Mouse (Mus musculus) intestine, embryonic 14.5 days (tissue): ENCODE data around the gene Iqcc. TPM values are rescaled to one million over a fixed set of nuclear protein-coding genes. Genes with fewer than 3 reads are reported as not detected.

Source experiments
- ATAC-seq: fragments of 200-750 bp; cut with Nextera tagmentation; replicated peaks from 2 replicates; pipeline ENCODE4 v1.8.0; 2017; ENCODE audit warnings: low read depth, moderate number of reproducible peaks, moderate TSS enrichment, moderate library complexity; ENCODE audit not compliant: low FRiP score, low TSS enrichment
- DNase-seq: peaks from one replicate; pipeline ENCODE4 v3.0.0-alpha.2; 2018; ENCODE audit warnings: low spot score
- H3K27ac ChIP-seq: fragments of 300-500 bp; sonication (generic); 2 replicates; pipeline ENCODE4 v1.5.1; 2014; ENCODE audit warnings: low read depth, mild to moderate bottlenecking, control low read depth
- H3K27me3 ChIP-seq: fragments of 300-500 bp; sonication (generic); replicated peaks from 2 replicates; pipeline ENCODE4 v1.6.1; 2014; ENCODE audit warnings: low read length, control low read depth; ENCODE audit not compliant: control insufficient read depth, insufficient read depth
- H3K36me3 ChIP-seq: fragments of 300-500 bp; sonication (generic); 2 replicates; pipeline ENCODE4 v1.6.1; 2014; ENCODE audit warnings: low read length, control low read depth; ENCODE audit not compliant: control insufficient read depth, insufficient read depth
- H3K4me1 ChIP-seq: fragments of 300-500 bp; sonication (generic); replicated peaks from 2 replicates; pipeline ENCODE4 v1.6.1; 2014; ENCODE audit warnings: low read length, control low read depth, mixed read lengths; ENCODE audit not compliant: control insufficient read depth, insufficient read depth
- H3K4me2 ChIP-seq: fragments of 300-500 bp; sonication (generic); 2 replicates; pipeline ENCODE4 v1.6.1; 2014; ENCODE audit warnings: low read length
- H3K4me3 ChIP-seq: fragments of 300-500 bp; sonication (generic); 2 replicates; pipeline ENCODE4 v1.5.1; 2014; ENCODE audit warnings: low read depth, low read length, control low read depth, mixed read lengths
- H3K9ac ChIP-seq: fragments of 300-500 bp; sonication (generic); 2 replicates; pipeline ENCODE4 v1.6.1; 2014; ENCODE audit warnings: mild to moderate bottlenecking, low read length
- H3K9me3 ChIP-seq: fragments of 300-500 bp; sonication (generic); 2 replicates; pipeline ENCODE4 v1.6.1; 2016; ENCODE audit warnings: low read length, control low read depth; ENCODE audit not compliant: control insufficient read depth
- WGBS: fragments of 180-500 bp; shearing (Covaris S2); extraction: QIAGEN DNeasy Blood & Tissue Kit; methylation state at CpG from one replicate; pipeline ENCODE4 v1.1.7; 2014; 5-methylcytosine and 5-hydroxymethylcytosine counted together
- polyA plus RNA-seq: library from polyadenylated mRNA; unstranded; fragments of >200 nt; fragmentation: Nextera tagmentation; extraction: Ambion mirVana; gene quantifications from 2 replicates; pipeline ENCODE4 v1.2.1, GENCODE M21; 2014

Gene Iqcc
- polyA plus RNA-seq, 1 experiment from 2014 or later = 26.4 TPM

DNA sequence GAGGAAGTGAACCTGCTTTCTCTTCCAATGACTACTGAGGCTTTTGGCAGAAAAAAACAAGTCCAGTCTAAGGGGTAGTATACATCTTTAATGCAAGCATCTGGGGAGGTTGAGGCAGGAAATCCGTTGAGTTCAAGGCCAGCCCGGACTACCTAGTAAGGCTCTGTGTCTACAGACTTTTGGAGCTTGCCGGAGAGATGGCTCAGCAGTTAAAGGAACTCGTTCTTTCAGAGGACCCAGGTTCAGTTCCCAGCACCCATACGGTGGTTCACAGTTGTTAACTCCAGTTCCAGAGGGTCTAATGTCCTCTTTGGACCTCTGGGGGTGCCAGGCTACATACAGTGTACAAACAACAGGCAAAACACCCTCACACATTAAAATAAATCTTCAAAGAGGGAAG, 868 bp downstream of the Iqcc start:
- Histone ChIP-seq H3K4me3 (peak overlapping the region; percentile 77), H3K36me3 (peaks cover 19% of the 10 kb centered on the region), H3K4me2 (peak overlapping the region; percentile 87), H3K9ac (peak overlapping the region; percentile 83), H3K27ac (0 out of 2 replicates have a peak overlapping the region, but pooled peaks have one; percentile 71), H3K4me1 (peaks cover 13% of the 10 kb centered on the region), H3K27me3 (no peaks in the 10 kb centered on the region), H3K9me3 (no peaks in the 10 kb centered on the region)
- WGBS = 94% methylated on average over 5 of the region's 5 CpGs
- no peak for DNase-seq
- no peak for ATAC-seq

DNA sequence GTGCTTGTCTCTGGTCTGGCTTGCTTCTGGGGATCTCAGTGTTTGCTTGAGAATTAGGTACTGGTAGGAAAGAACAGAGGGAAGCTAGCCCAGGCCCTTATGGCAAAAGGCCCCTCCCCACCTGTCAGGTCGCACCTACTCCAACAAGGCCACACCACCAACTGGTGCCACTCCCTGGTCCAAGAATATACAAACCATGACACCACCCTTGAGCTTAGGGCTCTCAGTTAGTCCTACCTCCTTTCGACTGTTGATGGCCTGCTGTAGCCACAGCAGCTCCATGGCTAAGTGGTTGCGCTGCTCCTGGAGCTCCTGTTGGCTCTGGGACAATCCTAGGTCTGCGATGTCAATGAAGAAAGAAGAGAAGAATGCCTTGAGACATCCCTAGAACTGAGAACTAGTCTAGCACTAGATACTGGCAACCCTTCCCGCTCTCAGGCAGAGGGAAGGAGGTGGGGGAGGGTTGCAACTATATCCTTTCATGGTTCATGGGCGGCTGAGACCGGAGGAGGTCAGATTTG, 1.7 kb downstream of the Iqcc start:
- WGBS = 95% methylated on average over 7 of the region's 7 CpGs
- H3K27me3 ChIP-seq = no peaks in the 10 kb centered on the region
- H3K36me3 ChIP-seq = peaks cover 19% of the 10 kb centered on the region
- H3K4me3 ChIP-seq = no peak overlapping the region
- H3K9ac ChIP-seq = no peak overlapping the region
- H3K4me2 ChIP-seq = no peak overlapping the region
- DNase-seq (no peak), ATAC-seq (no peak)
- no peaks in the 10 kb centered on the region for H3K9me3 ChIP-seq
- H3K27ac ChIP-seq = no peak overlapping the region
- H3K4me1 ChIP-seq = peaks cover 6% of the 10 kb centered on the region

DNA sequence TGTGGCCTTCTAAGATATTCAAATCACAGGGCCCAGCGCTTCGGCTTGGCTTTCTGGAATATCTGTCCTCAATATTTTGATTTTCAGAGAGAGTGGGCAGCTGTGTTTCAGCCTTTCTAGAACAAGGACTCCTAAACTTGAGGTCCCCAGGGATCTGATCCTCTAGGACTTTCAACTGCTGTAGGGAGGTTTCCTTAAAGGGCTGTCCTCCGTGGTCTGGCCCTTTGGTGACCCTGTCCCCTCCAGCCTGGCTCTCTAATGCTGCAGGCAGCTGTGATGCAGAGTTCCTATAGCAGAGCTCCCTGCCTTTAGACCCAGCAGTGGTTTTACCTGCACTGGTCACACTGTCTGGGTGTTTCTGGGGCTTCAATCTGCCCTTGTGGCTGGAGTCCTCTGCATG, 2.3 kb downstream of the Iqcc start:
- Histone ChIP-seq H3K4me2 (no peak overlapping the region), H3K36me3 (peaks cover 19% of the 10 kb centered on the region), H3K4me3 (no peak overlapping the region), H3K9ac (no peak overlapping the region), H3K4me1 (peaks cover 6% of the 10 kb centered on the region), H3K9me3 (no peaks in the 10 kb centered on the region), H3K27me3 (no peaks in the 10 kb centered on the region), H3K27ac (no peak overlapping the region)
- WGBS = 96% methylated on average over 3 of the region's 3 CpGs
- DNase-seq (no peak), ATAC-seq (no peak)

DNA sequence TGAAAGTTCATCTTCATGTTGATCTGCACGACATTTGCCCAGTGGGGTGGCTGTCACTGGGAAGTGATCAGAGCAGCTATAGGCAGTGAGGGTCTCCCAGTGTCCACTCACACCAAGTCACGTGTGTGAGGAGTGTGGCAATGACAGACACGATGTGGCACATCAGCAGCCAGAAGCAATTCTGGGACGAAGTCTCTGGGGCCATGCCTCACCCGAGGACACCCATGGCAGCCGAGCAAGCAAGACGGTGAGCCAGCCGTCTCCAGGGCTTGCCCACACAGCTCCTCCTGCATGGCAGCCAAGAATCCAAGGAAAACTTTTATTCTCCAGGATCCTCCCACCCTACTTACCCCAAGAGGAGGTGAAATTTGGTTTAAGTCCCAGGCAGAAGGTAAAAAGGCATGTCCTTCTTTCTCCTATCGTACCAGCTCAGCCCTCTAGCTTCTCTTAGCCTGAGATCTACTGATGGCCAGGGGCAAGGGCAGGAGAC, 3.1 kb downstream of the Iqcc start:
- no peak overlapping the region for H3K4me2 ChIP-seq
- 90% methylated on average over 9 of the region's 9 CpGs for WGBS
- no peaks in the 10 kb centered on the region for H3K9me3 ChIP-seq
- DNase-seq (no peak), ATAC-seq (no peak)
- H3K36me3 ChIP-seq = peaks cover 19% of the 10 kb centered on the region
- H3K4me3 ChIP-seq = no peak overlapping the region
- no peak overlapping the region for H3K27ac ChIP-seq
- peaks cover 6% of the 10 kb centered on the region for H3K4me1 ChIP-seq
- no peak overlapping the region for H3K9ac ChIP-seq
- H3K27me3 ChIP-seq = no peaks in the 10 kb centered on the region

DNA sequence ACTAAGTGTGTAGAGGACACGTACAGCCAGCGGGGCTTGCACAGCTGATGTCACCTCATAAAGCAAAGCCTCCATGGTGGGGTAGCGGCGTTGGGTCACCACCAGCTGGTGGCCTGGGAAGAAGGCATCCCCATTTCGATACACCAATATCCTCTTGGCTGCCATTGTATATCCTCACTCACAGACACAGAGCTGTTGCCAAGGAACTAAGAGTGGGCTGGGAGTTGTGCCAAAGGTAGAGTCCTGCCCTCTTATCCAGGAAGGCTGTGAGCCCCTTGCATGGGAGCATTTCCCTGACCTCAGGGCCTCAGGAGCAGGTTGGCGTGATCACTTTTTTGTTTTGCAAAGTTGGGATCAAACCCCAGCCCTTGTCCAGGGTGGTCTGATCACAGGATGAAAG, 4.8 kb downstream of the Iqcc start, which contains the start of gene Dcdc2b:
Dcdc2b (minus strand) TSS at position 165 of the 400 bp plus-strand sequence.
- Histone ChIP-seq H3K4me2 (no peak within 1 kb of the TSS), H3K27ac (no peak within 1 kb of the TSS), H3K4me1 (peaks cover 6% of the 10 kb centered on the region), H3K36me3 (peaks cover 25% of the 10 kb centered on the region), H3K27me3 (no peaks in the 10 kb centered on the region), H3K9ac (no peak within 1 kb of the TSS), H3K4me3 (no peak within 1 kb of the TSS), H3K9me3 (no peaks in the 10 kb centered on the region)
- WGBS = 84% methylated on average over 6 of the region's 6 CpGs
- DNase-seq (no peak), ATAC-seq (no peak)

GRCm38 (mm10) chr4:129610472-129610871, 8.4 kb downstream of the Iqcc start:
- DNase-seq (no peak), ATAC-seq (no peak)
- H3K36me3 ChIP-seq = peaks cover 23% of the 10 kb centered on the region
- WGBS = 72% methylated on average over 4 of the region's 4 CpGs
- no peaks in the 10 kb centered on the region for H3K27me3 ChIP-seq
- no peaks in the 10 kb centered on the region for H3K4me1 ChIP-seq
- H3K4me2 ChIP-seq = no peak overlapping the region
- H3K9ac ChIP-seq = no peak overlapping the region
- no peak overlapping the region for H3K27ac ChIP-seq
- H3K4me3 ChIP-seq = no peak overlapping the region
- no peaks in the 10 kb centered on the region for H3K9me3 ChIP-seq

DNA sequence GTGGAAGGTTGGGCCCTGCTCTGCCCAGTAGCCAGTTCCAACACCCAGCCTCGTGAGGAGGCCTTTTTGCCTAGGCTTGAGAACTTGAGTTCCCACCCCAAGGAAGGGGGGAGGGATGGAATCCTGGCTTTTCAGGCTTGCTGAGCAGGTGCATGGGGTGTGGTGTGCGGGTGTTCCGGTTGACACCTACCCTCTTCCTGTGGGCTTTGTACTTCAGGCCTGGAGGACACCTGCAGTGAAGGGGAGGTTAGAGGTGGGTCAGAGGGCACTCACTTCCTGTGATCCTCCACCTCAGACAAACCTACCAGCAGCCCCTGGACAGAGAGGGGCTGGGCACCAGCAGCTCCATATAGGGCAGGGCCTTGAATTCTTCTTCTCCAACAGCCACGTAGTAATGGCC, 8.9 kb downstream of the Iqcc start:
- WGBS = 70% methylated on average over 4 of the region's 4 CpGs
- Histone ChIP-seq H3K4me2 (no peak overlapping the region), H3K27me3 (no peaks in the 10 kb centered on the region), H3K9ac (no peak overlapping the region), H3K36me3 (peaks cover 27% of the 10 kb centered on the region), H3K27ac (no peak overlapping the region), H3K4me1 (no peaks in the 10 kb centered on the region), H3K9me3 (no peaks in the 10 kb centered on the region), H3K4me3 (no peak overlapping the region)
- no peak for DNase-seq
- no peak for ATAC-seq

- Histone ChIP-seq H3K4me3 (no peak overlapping the region), H3K27ac (no peak overlapping the region), H3K4me2 (no peak overlapping the region), H3K27me3 (no peaks in the 10 kb centered on the region), H3K9me3 (no peaks in the 10 kb centered on the region), H3K4me1 (no peaks in the 10 kb centered on the region), H3K9ac (no peak overlapping the region), H3K36me3 (peaks cover 36% of the 10 kb centered on the region)
- ATAC-seq = no peak
- 84% methylated on average over 12 of the region's 12 CpGs for whole genome bisulfite sequencing
- no peak for DNase-seq
These were observed 9.7 kb downstream of the Iqcc start for GRCm38 (mm10) chr4:129609139-129609631.

- H3K9me3 ChIP-seq = no peaks in the 10 kb centered on the region
- no peaks in the 10 kb centered on the region for H3K27me3 ChIP-seq
- H3K9ac ChIP-seq = no peak overlapping the region
- WGBS = 38% methylated on average over 7 of the region's 7 CpGs
- H3K36me3 ChIP-seq = peaks cover 42% of the 10 kb centered on the region
- no peak overlapping the region for H3K27ac ChIP-seq
- H3K4me1 ChIP-seq = no peaks in the 10 kb centered on the region
- ATAC-seq (peak; percentile 84), DNase-seq (peak; percentile 86)
- H3K4me3 ChIP-seq = no peak overlapping the region
- no peak overlapping the region for H3K4me2 ChIP-seq
These were observed 10.4 kb downstream of the Iqcc start for GRCm38 (mm10) chr4:129608426-129609025.
